Mouse (Mus musculus) urinary bladder, postnatal 0 days (tissue): Measurements from ENCODE around the gene Eno2. TPM values are rescaled to one million over a fixed set of nuclear protein-coding genes. Genes with fewer than 3 reads are reported as not detected.
A peak's percentile ranks its signal among the peaks of the same experiment; 100 is the strongest.

ENCODE experiments used
- microRNA counts: library from miRNA; unstranded; fragments of <30 nt; microRNA quantifications from one replicate; lab custom pipeline; 2016
- microRNA-seq: library from miRNA; unstranded; fragments of <30 nt; microRNA quantifications from one replicate; pipeline ENCODE4, GENCODE M21; 2016
- polyA plus RNA-seq: library from polyadenylated mRNA; unstranded; fragments of >200 nt; fragmentation: Nextera tagmentation; extraction: Ambion mirVana; gene quantifications from 2 replicates; pipeline ENCODE4 v1.2.1, GENCODE M21; 2015

Eno2 gene
- 5.9 and 6.2 TPM in 2 replicates for polyA plus RNA-seq

DNA sequence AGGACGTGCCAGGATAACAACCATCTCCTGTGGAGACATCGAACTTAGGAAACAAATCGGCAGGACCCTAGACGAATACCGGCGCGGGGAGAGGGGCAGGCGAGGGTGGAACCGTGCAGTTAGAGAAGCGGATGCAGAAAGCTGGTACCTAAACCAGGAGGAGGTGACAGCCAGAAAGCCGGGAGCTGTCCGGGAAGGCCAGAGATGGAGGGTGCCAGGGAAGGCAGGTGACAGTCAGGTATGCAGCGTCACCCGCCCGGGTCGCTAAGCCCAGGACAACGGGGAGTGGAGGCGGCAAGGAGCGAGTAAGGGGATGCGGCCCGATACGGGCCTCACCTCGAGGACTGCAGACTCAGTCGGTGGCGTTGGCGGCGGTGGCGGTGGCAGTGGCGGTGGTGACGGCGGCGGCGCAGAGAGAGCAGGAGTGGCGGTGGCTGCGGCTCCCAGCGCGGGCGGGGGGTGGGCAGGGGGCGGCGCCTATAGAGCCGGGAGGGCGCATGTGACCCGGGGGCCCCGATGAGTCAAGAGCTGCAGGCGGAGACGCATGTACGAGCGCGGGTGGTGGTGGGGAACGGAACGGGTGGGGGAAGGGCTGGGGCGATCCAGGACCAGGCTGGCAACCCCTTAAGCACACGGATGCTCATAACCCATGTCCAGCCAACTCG, at the start of gene Eno2:
Gene Eno2 (minus strand): TSS at position 573 of the 665 bp plus-strand sequence.

DNA sequence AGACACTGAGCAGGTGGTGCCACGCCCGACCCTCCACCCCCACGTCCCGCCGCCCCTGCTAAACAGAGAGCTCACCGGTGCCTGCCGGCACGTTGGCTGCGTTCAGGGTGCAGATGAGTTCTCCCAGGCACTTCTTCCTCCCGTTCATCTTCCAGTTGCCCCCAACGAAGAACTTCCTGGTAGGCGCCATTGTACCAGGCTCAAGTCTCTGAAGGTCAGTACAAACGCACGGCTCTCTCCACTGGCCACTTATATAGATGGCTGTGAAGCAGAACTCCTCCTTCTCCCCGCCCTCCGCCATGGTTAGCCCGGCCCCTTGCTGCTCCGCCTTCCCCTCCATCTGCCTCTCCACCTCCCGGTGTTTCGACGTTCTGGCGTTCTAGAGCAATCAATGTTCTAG, 44.5 kb upstream of the Eno2 start, which contains the start of gene Tpi1:
Gene Tpi1 (minus strand): TSS at position 364 of the 400 bp plus-strand sequence.

DNA sequence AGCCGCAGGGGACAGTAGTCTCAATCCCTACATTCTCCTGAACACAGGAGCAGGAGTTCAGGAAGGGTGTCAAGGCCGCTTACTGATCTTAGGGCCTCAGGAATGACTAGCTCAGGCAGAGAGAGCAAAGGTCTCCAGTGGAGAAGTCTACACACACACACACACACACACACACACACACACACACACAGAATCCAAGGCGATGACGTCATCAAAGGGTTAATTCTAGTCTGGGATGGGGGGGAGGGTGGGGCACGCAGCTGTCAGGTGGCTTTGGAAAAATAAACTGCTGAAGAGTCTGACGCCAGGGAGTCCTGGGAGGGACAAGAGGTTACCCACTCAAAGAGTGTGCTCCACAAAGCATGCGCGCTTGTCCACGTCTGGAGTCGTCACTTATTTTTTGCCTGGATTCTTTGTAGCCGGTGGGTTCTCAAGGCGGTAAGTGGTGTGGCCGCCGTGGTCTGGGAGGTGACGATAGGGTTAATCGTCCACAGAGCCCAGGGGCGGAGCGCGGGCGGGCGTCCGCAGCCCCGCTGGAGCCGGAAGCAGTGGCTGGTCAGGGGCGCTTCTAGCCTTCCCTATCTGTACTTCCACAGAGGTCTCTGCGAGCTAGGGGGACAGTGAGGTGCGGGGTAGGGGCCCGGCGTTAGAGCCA, 39.0 kb upstream of the Eno2 start, which contains the start of gene Spsb2:
Gene Spsb2 (plus strand): TSS at position 304 of the 655 bp plus-strand sequence.

DNA sequence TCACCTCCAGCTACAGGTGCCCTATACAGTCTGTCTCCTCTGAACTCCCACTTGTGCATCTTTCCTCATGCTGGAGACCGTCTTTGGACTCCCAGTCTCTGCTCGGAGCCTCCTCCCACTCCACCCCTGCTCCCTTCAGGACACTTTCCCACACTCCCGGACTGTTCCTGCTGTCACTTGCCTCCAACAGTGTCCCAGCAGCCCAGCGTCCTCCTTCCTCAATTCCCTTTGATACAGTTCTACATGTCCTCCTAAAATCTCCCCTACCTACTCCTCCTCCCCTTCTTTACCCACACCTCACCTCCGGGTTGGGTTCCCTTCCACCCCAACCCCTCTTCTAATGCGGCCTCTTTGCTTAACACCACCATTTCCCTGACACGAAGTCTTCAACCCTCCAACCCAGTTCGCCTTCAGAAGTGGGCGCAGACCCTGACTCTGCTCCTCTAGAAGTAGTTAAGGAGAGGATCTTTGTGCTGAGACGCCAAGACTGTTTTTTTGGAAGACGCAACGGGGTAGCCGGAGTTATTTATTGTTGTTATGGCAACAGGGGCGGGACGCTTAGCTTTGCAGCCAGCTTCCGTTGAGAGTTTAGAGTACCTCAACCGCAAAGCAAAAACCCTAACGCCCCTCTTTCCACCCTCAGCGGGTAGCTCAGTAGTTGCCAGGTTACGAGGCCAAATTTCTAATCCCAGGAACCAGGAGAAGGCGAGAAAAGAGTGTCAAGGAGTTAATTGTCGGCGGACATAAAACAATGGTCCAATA, 9.9 kb upstream of the Eno2 start, which contains the start of gene Lrrc23:
Gene Lrrc23 (minus strand): TSS at position 506 of the 762 bp plus-strand sequence.

DNA sequence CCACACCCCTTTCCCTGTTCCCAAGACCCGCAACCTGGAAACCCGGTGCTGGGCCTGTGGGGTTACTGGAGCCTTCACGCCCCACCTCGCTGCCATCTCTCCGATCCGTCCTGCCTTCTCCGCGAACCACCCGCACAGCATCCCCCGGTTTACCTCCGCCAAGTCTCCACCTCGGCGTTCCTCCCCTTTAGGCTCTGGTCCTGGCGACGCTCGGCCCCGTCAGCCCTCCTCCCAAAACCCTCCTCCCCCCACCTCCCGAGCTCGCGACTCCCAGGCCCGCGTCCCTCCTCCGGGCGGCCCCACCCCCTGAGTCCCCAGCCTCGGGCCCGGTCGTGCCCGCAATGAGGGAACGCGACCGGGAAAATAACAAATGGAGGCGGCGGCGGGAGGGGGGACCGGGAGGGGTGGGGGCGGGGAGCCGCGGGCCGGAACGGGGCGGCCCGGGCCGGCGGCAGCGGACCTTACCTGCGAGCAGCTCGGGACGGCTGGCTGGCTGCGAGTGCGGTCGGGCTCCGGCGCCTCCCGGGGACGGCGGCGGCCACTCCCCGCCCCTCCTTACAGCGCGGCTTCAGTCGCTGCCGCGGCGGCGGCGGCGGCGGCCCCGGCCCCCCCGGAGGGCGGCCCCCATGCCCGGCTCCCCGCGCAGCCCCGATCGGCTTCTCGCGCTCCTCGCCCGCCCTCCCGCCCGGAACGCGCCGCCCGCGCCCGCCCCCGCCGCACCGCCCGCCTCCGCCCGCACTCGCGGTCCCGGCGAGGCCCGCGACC, 13.5 kb downstream of the Eno2 start, which contains the start of the genes Gm45234 and Atn1:
Gene Gm45234 (minus strand): TSS at position 191 of the 765 bp plus-strand sequence.
Gene Atn1 (minus strand): TSS at position 694 of the 765 bp plus-strand sequence.

DNA sequence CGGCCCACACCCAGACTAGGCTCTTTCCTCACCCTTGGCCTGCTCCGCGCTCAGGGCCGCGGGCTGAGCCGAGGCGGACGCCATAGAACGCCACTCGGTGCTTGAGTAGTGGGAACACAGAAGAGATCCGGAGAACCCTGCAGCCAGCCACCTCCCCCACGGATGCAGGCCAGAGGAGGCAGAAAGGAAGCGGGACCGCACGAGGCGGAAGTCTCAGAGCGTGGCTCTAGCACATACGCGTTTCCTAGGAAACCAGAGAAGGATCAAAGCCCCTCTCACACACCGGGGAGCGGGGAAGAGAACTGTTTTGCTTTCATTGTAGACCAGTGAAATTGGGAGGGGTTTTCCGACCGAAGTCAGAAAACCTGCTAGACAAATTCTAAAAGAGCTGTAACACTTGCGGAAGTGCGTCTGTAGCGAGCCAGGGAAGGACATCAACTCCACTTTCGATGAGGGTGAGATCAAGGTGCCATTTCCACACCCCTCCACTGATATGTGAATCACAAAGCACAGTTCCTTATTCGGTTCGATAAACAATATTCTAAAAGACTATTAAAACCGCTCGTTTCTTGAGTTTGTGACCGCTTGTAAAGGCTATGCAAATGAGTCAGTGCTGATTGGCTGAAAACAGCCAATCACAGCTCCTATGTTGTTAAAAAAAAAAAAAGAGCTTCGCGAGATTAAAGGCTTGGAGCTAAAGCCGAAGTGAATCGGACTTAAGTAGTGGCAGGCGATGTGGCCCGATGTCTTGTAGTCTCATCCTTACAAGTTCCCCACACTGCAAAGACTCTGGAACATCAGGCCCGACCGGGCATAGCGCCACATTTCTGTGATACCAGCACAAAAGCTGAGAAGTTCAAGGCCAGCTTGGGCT, 28.3 kb downstream of the Eno2 start, which contains the start of gene Grcc10:
Gene Grcc10 (minus strand): TSS at position 487 of the 874 bp plus-strand sequence.

DNA sequence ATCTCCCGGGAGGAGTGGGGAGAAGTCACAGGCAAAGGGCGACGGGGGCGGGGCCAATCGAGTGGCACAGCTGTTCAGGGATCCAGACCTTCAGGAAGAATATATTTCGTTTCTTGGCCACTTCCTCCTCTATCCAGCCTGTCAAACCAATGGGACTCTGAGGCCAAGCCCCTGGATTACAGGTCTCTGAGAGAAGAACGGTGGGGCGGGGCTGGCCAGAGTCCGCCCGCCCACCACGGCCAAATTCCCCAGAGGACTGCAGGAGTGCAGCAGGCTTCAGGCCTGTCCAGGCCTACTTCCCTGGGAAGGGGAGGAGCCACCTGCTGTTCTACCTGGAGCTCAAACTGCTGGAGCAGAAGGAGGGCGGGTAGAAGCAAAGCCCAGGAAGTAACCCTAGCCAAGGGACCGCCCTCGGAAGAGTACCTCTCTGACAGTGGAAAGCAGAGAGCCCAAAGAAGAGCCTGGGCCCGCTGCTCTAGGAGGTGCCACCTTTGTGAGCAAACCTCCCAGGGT, 30.9 kb downstream of the Eno2 start, which contains the start of gene Ptpn6:
Gene Ptpn6 (minus strand): TSS at position 204 of the 513 bp plus-strand sequence.

DNA sequence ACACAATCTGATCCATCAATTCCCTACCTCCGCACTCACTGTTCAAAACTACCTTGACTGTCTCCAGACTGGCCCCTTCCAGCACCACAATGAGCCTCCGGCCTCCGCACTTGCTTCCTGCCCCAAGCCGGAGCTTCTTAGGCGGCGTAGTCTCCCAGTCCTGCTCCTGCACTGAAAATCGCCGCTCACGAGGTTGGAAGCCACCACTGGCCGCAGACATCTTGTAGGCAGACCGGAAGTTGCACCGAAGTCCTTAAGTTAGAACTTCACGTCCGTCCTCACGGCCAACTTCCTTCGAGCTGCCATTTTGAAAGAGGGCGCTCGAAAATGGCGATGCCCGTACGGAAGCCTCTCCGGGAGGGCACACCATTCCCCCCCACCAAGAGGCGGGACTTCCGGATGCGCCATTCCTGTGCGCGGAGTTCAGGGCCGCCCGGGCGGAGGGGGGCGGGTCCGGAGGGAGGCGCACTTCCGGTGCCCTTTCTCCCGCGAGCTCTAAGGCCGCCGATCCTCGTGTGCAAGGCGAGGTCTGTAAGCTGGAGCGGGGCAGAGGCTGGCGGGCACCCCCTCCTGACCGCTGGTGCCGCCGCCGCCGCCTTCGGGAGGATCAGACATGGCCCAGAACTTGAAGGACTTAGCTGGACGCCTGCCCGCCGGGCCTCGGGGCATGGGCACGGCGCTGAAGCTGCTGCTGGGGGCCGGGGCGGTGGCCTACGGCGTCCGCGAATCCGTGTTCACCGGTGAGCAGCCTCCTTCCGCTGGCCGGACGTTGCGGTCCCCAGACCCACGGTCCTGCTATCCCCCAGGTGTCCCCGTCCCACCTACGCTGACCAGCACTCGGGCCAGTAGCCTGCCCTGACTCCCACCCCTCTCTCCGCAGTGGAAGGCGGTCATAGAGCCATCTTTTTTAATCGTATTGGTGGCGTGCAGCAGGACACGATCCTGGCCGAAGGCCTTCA, 57.4 kb downstream of the Eno2 start, which contains the start of the genes Emg1 and Phb2:
Gene Emg1 (minus strand): TSS at position 355 of the 959 bp plus-strand sequence.
Gene Phb2 (plus strand): TSS at position 513 of the 959 bp plus-strand sequence.

MicroRNAs encoded within 50 kb of the gene (microRNA counts, 519-probe panel; counts per million panel counts)
- microRNA mmu-miR-141 (lab: Ali Mortazavi, UCI) (3,668 counts per million, percentile 63 among the panel's probes with 10 or more counts), microRNA mmu-miR-200c (lab: Ali Mortazavi, UCI) (4,190 counts per million, percentile 79 among the panel's probes with 10 or more counts)

Small RNA genes within 50 kb of the gene (microRNA-seq; reads per million reads assigned to microRNA genes)
- gene Mir141 (1,069 reads per million, percentile 74 among the genes with 10 or more reads in this experiment), gene Mir200c (5,598 reads per million, percentile 91 among the genes with 10 or more reads in this experiment)

Other genes with a start within 250 kb of the Eno2 start
- gene C1s1, start 227.3 kb downstream of the Eno2 start, polyA plus RNA-seq: 46.5 and 46.8 TPM in 2 replicates
- gene C1rb, start 199.4 kb downstream of the Eno2 start, polyA plus RNA-seq: not detected in 2 replicates
- gene C1s2, start 133.6 kb downstream of the Eno2 start, polyA plus RNA-seq: 0.05 and 0.10 TPM in 2 replicates
- 49.1 and 51.0 TPM in 2 replicates for gene Lpcat3, start 106.6 kb downstream of the Eno2 start, polyA plus RNA-seq
- gene Emg1, start 57.5 kb downstream of the Eno2 start, polyA plus RNA-seq: 86.6 and 92.7 TPM in 2 replicates
- 203 and 205 TPM in 2 replicates for gene Phb2, start 57.3 kb downstream of the Eno2 start, polyA plus RNA-seq
- 9.8 and 19.0 TPM in 2 replicates for gene Ptpn6, start 31.0 kb downstream of the Eno2 start, polyA plus RNA-seq
- 349 and 354 TPM in 2 replicates for gene Grcc10, start 28.3 kb downstream of the Eno2 start, polyA plus RNA-seq
- not detected in 2 replicates for gene Gm45234, start 13.7 kb downstream of the Eno2 start, polyA plus RNA-seq
- 8.4 and 9.3 TPM in 2 replicates for gene Atn1, start 13.1 kb downstream of the Eno2 start, polyA plus RNA-seq
- 0.23 TPM in 1 of 2 replicates, not detected in the other for gene Lrrc23, start 10.1 kb upstream of the Eno2 start, polyA plus RNA-seq
- 11.7 and 16.0 TPM in 2 replicates for gene Spsb2, start 39.0 kb upstream of the Eno2 start, polyA plus RNA-seq
- 393 and 456 TPM in 2 replicates for gene Tpi1, start 44.6 kb upstream of the Eno2 start, polyA plus RNA-seq
- gene Usp5, start 59.8 kb upstream of the Eno2 start, polyA plus RNA-seq: 71.7 and 72.1 TPM in 2 replicates
- gene Cdca3, start 59.9 kb upstream of the Eno2 start, polyA plus RNA-seq: 32.7 and 43.3 TPM in 2 replicates
- 0.20 TPM in 1 of 2 replicates, not detected in the other for gene Gnb3, start 70.6 kb upstream of the Eno2 start, polyA plus RNA-seq
- gene P3h3, start 88.1 kb upstream of the Eno2 start, polyA plus RNA-seq: 16.1 and 16.6 TPM in 2 replicates
- gene Gpr162, start 94.3 kb upstream of the Eno2 start, polyA plus RNA-seq: 0.66 and 0.69 TPM in 2 replicates
- gene Cd4, start 118.5 kb upstream of the Eno2 start, polyA plus RNA-seq: 0.10 and 0.42 TPM in 2 replicates
- gene Lag3, start 142.0 kb upstream of the Eno2 start, polyA plus RNA-seq: 0.55 and 0.60 TPM in 2 replicates
- gene Ptms, start 150.4 kb upstream of the Eno2 start, polyA plus RNA-seq: 340 and 360 TPM in 2 replicates
- gene Mlf2, start 161.7 kb upstream of the Eno2 start, polyA plus RNA-seq: 285 and 313 TPM in 2 replicates
- gene Cops7a, start 195.9 kb upstream of the Eno2 start, polyA plus RNA-seq: 106 and 122 TPM in 2 replicates
- 7.8 and 10.2 TPM in 2 replicates for gene Pianp, start 227.0 kb upstream of the Eno2 start, polyA plus RNA-seq
- gene Zfp384, start 239.5 kb upstream of the Eno2 start, polyA plus RNA-seq: 6.0 and 6.6 TPM in 2 replicates